Mouse (Mus musculus) layer of hippocampus, postnatal 14 days (tissue): ENCODE data around the gene Tmem256. TPM values are rescaled to one million over a fixed set of nuclear protein-coding genes. Genes with fewer than 3 reads are reported as not detected.

Source experiments
- DNase-seq, 2 experiments: peaks; one replicate each; pipeline ENCODE4 v3.0.0; 2021 to 2022; ENCODE audit warnings: low spot score in 2 of 2, mixed read lengths in 1 of 2
- long read RNA-seq, 2 experiments: library from polyadenylated mRNA; stranded (forward); transcript quantifications; one replicate each; pipeline ENCODE4 v2.0.0; 2021
- total RNA-seq, 2 experiments: library from RNA; stranded (reverse); gene quantifications; 2 replicates each; pipeline ENCODE4 v1.2.3; 2021

The Tmem256 gene
- 100 to 1,000 TPM; 150 to 162 TPM for total RNA-seq
- long read RNA-seq, experiment 1, transcript Tmem256-201 (4 exons, 492 nt): major isoform, 25 of 58 reads
- long read RNA-seq, experiment 1, transcript Tmem256-203 (4 exons, 421 nt): minor isoform, 24 of 58 reads
- long read RNA-seq, experiment 1, partial matches to known transcripts: 1 of 58 reads
- long read RNA-seq, experiment 1, other reads (novel, unspliced or antisense): 3 of 58 reads
- long read RNA-seq, experiment 2, transcript Tmem256-201 (4 exons, 492 nt): minor isoform, 60 of 140 reads
- long read RNA-seq, experiment 2, transcript Tmem256-202 (3 exons, 603 nt): minor isoform, 6 of 140 reads
- long read RNA-seq, experiment 2, transcript Tmem256-203 (4 exons, 421 nt): major isoform, 67 of 140 reads
- long read RNA-seq, experiment 2, partial matches to known transcripts: 0 of 140 reads
- long read RNA-seq, experiment 2, other reads (novel, unspliced or antisense): 7 of 140 reads

GRCm38 (mm10) chr11:69837952-69838713, at the start of gene Tmem256:
Tmem256 (plus strand) TSS chr11:69838514.
- DNase-seq: peak; percentile 98 to 99

- no peak for DNase-seq
Observed at GRCm38 (mm10) chr11:69789431-69789830, 48.9 kb upstream of the Tmem256 start.

- no peak for DNase-seq
Observed at GRCm38 (mm10) chr11:69791420-69791819, 46.9 kb upstream of the Tmem256 start.

GRCm38 (mm10) chr11:69793429-69793828, 44.9 kb upstream of the Tmem256 start:
- DNase-seq: no peak

- peak; percentile 78 to 95 for DNase-seq
Observed at GRCm38 (mm10) chr11:69795168-69795982, 42.9 kb upstream of the Tmem256 start, which contains the start of gene Chrnb1. Chrnb1 (minus strand) TSS chr11:69795943.

GRCm38 (mm10) chr11:69795983-69796435, 42.3 kb upstream of the Tmem256 start:
- DNase-seq: no peak

- no peak for DNase-seq
Observed at GRCm38 (mm10) chr11:69797924-69798323, 40.4 kb upstream of the Tmem256 start.

GRCm38 (mm10) chr11:69799394-69800137, 38.7 kb upstream of the Tmem256 start:
- DNase-seq: no peak

GRCm38 (mm10) chr11:69800138-69800391, 38.2 kb upstream of the Tmem256 start:
- DNase-seq: no peak

- peak; percentile 77 to 80 for DNase-seq
Observed at GRCm38 (mm10) chr11:69800392-69801197, 37.7 kb upstream of the Tmem256 start.

- no peak for DNase-seq
Observed at GRCm38 (mm10) chr11:69801379-69801977, 36.8 kb upstream of the Tmem256 start, which contains the start of gene Fgf11. Fgf11 (minus strand) TSS chr11:69801857.

- DNase-seq: peak; percentile 75 to 86
Observed at GRCm38 (mm10) chr11:69802648-69803105, 35.6 kb upstream of the Tmem256 start.

GRCm38 (mm10) chr11:69803328-69803727, 35.0 kb upstream of the Tmem256 start:
- peak in 1 of 2 experiments; percentile 33 for DNase-seq

GRCm38 (mm10) chr11:69803786-69804651, 34.3 kb upstream of the Tmem256 start:
- DNase-seq: peak; percentile 52 to 56

- no peak for DNase-seq
Observed at GRCm38 (mm10) chr11:69804652-69804940, 33.7 kb upstream of the Tmem256 start.

- DNase-seq: no peak
Observed at GRCm38 (mm10) chr11:69804972-69805909, 33.1 kb upstream of the Tmem256 start, which contains the start of gene Tmem102. Tmem102 (minus strand) TSS chr11:69805624.

- DNase-seq: no peak
Observed at GRCm38 (mm10) chr11:69806378-69806777, 31.9 kb upstream of the Tmem256 start.
